Mouse (Mus musculus) CH12.LX (cell line): Measurements from ENCODE around the gene Ap1g1. TPM values are rescaled to one million over a fixed set of nuclear protein-coding genes. Genes with fewer than 3 reads are reported as not detected.

ENCODE experiments used
- DNase-seq: peaks from one replicate; pipeline ENCODE4 v3.0.0-alpha.2; 2013; ENCODE audit errors: extremely low read depth
- H3K27ac ChIP-seq: 2 replicates; pipeline ENCODE4 v1.5.1; 2012; ENCODE audit warnings: low read depth, mild to moderate bottlenecking, control low read depth, moderate library complexity; ENCODE audit not compliant: insufficient read depth
- H3K27me3 ChIP-seq: replicated peaks from 2 replicates; pipeline ENCODE3; 2012; ENCODE audit warnings: inconsistent platforms
- H3K36me3 ChIP-seq, 2 experiments: replicated peaks in 1 of 2; 2 replicates each; pipeline versions ENCODE3 to v1.6.1; 2012; ENCODE audit warnings: inconsistent platforms in 1 of 2, low read length in 1 of 2, mild to moderate bottlenecking in 1 of 2, mixed read lengths in 1 of 2, moderate library complexity in 1 of 2; ENCODE audit not compliant: control insufficient read depth in 1 of 2, insufficient read depth in 1 of 2
- H3K4me1 ChIP-seq, 2 experiments: 2 replicates each; pipeline ENCODE4 v1.6.1; 2012; ENCODE audit warnings: inconsistent platforms in 1 of 2, moderate library complexity in 1 of 2; ENCODE audit not compliant: insufficient read depth in 2 of 2, control insufficient read depth in 1 of 2
- H3K4me2 ChIP-seq: 2 replicates; pipeline ENCODE4 v1.6.1; 2012; ENCODE audit warnings: low read depth, mild to moderate bottlenecking, control low read depth; ENCODE audit not compliant: poor library complexity, insufficient read depth, severe bottlenecking
- H3K4me3 ChIP-seq, 3 experiments: fragments of 150-350 bp in 1 of 3; sonication (generic) in 1 of 3; replicated peaks in 1 of 3; 2 replicates each; pipeline versions ENCODE3 to v1.5.1; 2011 to 2012; ENCODE audit warnings: low read depth in 2 of 3, low read length in 2 of 3, mild to moderate bottlenecking in 2 of 3, moderate library complexity in 2 of 3, control low read depth in 1 of 3, improper control_type of control experiment in 1 of 3, inconsistent platforms in 1 of 3, mixed read lengths in 1 of 3; ENCODE audit not compliant: poor library complexity in 1 of 3
- H3K79me2 ChIP-seq: replicated peaks from 2 replicates; pipeline ENCODE4 v1.6.1; 2012; ENCODE audit warnings: mild to moderate bottlenecking, moderate library complexity; ENCODE audit not compliant: control insufficient read depth, poor library complexity, insufficient read depth, severe bottlenecking; ENCODE audit errors: extremely low read depth
- H3K9ac ChIP-seq: 2 replicates; pipeline ENCODE4 v1.6.1; 2012; ENCODE audit warnings: low read depth, mild to moderate bottlenecking, control low read depth, moderate library complexity; ENCODE audit not compliant: insufficient read depth
- H3K9me3 ChIP-seq: replicated peaks from 2 replicates; pipeline ENCODE3; 2012; ENCODE audit warnings: low read length, inconsistent platforms, mixed read lengths
- CHD2 ChIP-seq: IDR thresholded peaks from 2 replicates; pipeline ENCODE4 v1.6.1; 2011; ENCODE audit warnings: low read length, improper control_type of control experiment
- E2F4 ChIP-seq: IDR thresholded peaks from 2 replicates; pipeline ENCODE4 v1.6.1; 2011; ENCODE audit warnings: low read depth, low read length, improper control_type of control experiment; ENCODE audit not compliant: insufficient replicate concordance
- EP300 ChIP-seq: IDR thresholded peaks from 2 replicates; pipeline ENCODE4 v1.6.1; 2011; ENCODE audit warnings: low read length, improper control_type of control experiment
- ETS1 ChIP-seq: conservative IDR thresholded peaks from 2 replicates; pipeline ENCODE4 v1.6.1; 2012; ENCODE audit warnings: low read depth, mild to moderate bottlenecking, inconsistent platforms, low read length, improper control_type of control experiment, moderate library complexity
- GABPA ChIP-seq: IDR thresholded peaks from 2 replicates; pipeline ENCODE4 v1.6.1; 2012; ENCODE audit warnings: low read depth, low read length, improper control_type of control experiment, inconsistent platforms; ENCODE audit not compliant: insufficient replicate concordance
- HCFC1 ChIP-seq: IDR thresholded peaks from 2 replicates; pipeline ENCODE4 v1.6.1; 2012; ENCODE audit warnings: low read depth, mild to moderate bottlenecking, inconsistent platforms, low read length, improper control_type of control experiment
- IRF4 ChIP-seq: IDR thresholded peaks from 2 replicates; pipeline ENCODE4 v1.6.1; 2014; ENCODE audit warnings: low read depth, mild to moderate bottlenecking, inconsistent platforms, low read length, improper control_type of control experiment
- JUN ChIP-seq: IDR thresholded peaks from 2 replicates; pipeline ENCODE4 v1.6.1; 2011; ENCODE audit warnings: low read depth, mild to moderate bottlenecking, low read length, improper control_type of control experiment, moderate library complexity; ENCODE audit not compliant: insufficient read depth
- KAT2A ChIP-seq: IDR thresholded peaks from 2 replicates; pipeline ENCODE4 v1.6.1; 2012; ENCODE audit warnings: low read length, improper control_type of control experiment, inconsistent platforms; ENCODE audit not compliant: insufficient replicate concordance
- MAZ ChIP-seq: IDR thresholded peaks from 2 replicates; pipeline ENCODE4 v1.6.1; 2012; ENCODE audit warnings: low read depth, mild to moderate bottlenecking, inconsistent platforms, low read length, improper control_type of control experiment, moderate library complexity
- MXI1 ChIP-seq: IDR thresholded peaks from 2 replicates; pipeline ENCODE4 v1.6.1; 2011; ENCODE audit warnings: mild to moderate bottlenecking, low read depth, low read length, improper control_type of control experiment
- MYC ChIP-seq: IDR thresholded peaks from 2 replicates; pipeline ENCODE4 v1.6.1; 2011; ENCODE audit warnings: low read depth, mild to moderate bottlenecking, improper control_type of control experiment, low read length
- NELFE ChIP-seq: IDR thresholded peaks from 2 replicates; pipeline ENCODE4 v1.6.1; 2011; ENCODE audit warnings: low read depth, low read length, improper control_type of control experiment
- NRF1 ChIP-seq: IDR thresholded peaks from 2 replicates; pipeline ENCODE4 v1.6.1; 2014; ENCODE audit warnings: low read depth, mild to moderate bottlenecking, inconsistent platforms, low read length, improper control_type of control experiment, moderate library complexity
- POLR2A ChIP-seq: IDR thresholded peaks from 2 replicates; pipeline ENCODE4 v1.6.1; 2011; ENCODE audit warnings: low read depth, mild to moderate bottlenecking, improper control_type of control experiment, low read length
- SIN3A ChIP-seq: IDR thresholded peaks from 2 replicates; pipeline ENCODE4 v1.6.1; 2012; ENCODE audit warnings: low read length, improper control_type of control experiment, inconsistent platforms
- SMC3 ChIP-seq: IDR thresholded peaks from 2 replicates; pipeline ENCODE4 v1.6.1; 2011; ENCODE audit warnings: low read depth, low read length, improper control_type of control experiment
- TCF12 ChIP-seq: IDR thresholded peaks from 2 replicates; pipeline ENCODE4 v1.6.1; 2014; ENCODE audit warnings: low read depth, mild to moderate bottlenecking, inconsistent platforms, low read length, improper control_type of control experiment
- UBTF ChIP-seq: IDR thresholded peaks from 2 replicates; pipeline ENCODE4 v1.6.1; 2012; ENCODE audit warnings: low read depth, mild to moderate bottlenecking, inconsistent platforms, low read length, improper control_type of control experiment, moderate library complexity
- USF1 ChIP-seq: IDR thresholded peaks from 2 replicates; pipeline ENCODE4 v1.6.1; 2014; ENCODE audit warnings: low read depth, mild to moderate bottlenecking, inconsistent platforms, low read length, improper control_type of control experiment
- ZC3H11A ChIP-seq: IDR thresholded peaks from 2 replicates; pipeline ENCODE4 v1.6.1; 2012; ENCODE audit warnings: low read depth, mild to moderate bottlenecking, inconsistent platforms, low read length, improper control_type of control experiment
- ZKSCAN1 ChIP-seq: IDR thresholded peaks from 2 replicates; pipeline ENCODE4 v1.6.1; 2012; ENCODE audit warnings: low read depth, inconsistent platforms, low read length, improper control_type of control experiment, borderline replicate concordance
- ZNF384 ChIP-seq: IDR thresholded peaks from 2 replicates; pipeline ENCODE4 v1.6.1; 2012; ENCODE audit warnings: low read depth, low read length, improper control_type of control experiment, inconsistent platforms
- dilution Hi-C: fragments of 300-500 bp; cut with MboI; formaldehyde crosslinking; loops from 2 replicates; pipeline ENCODE4 v1.14.3; 2020; ENCODE audit warnings: low sequenced_read_pairs; ENCODE audit not compliant: extremely low pct_unique_long_range_greater_than_20kb, extremely low pct_ligation_motif_present
- in situ Hi-C: fragments of 300-500 bp; cut with MboI; formaldehyde crosslinking; loops from 3 replicates; pipeline ENCODE4 v1.14.3; 2019; ENCODE audit warnings: low sequenced_read_pairs, low pct_ligation_motif_present, low pct_unique_long_range_greater_than_20kb, mixed read lengths
- polyA plus RNA-seq: library from polyadenylated mRNA; unstranded; fragments of >175 nt; gene quantifications from 2 replicates; pipeline ENCODE4 v1.2.1, GENCODE M21; 2012; ENCODE audit warnings: low read depth; ENCODE audit not compliant: insufficient read length
- total RNA-seq, 2 experiments: library from RNA; depleted of rRNA; stranded (reverse); fragments of 300-350 nt in 1 of 2; fragments of >200 nt in 1 of 2; gene quantifications; 2 replicates each; pipeline ENCODE4 v1.2.3; 2012 to 2014

The Ap1g1 gene
- total and polyA plus RNA-seq, 3 experiments: 29.5 to 60.4 (median 40.8) TPM

DNA sequence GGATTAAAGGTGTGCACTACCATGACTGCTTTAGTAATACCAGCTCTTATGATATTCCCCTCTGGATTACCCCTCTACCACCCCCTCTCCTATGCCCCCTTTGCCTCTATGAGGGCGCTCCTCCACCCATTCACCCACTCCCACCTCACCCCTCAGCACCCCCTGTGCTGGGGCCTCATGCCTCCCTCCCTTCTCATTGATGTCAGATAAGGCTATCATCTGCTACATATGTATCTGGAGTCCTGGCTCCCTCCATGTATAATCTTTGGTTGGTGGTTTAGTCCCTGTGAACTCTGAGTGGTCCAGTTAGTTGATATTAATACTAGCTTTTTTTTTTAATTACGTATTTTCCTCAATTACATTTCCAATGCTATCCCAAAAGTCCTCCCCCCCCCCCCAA is 61.5 kb downstream of the Ap1g1 start:
- Histone ChIP-seq H3K9ac (no peak overlapping the region), H3K79me2 (no peaks in the 10 kb centered on the region), H3K4me3 (no peak overlapping the region), H3K4me1 (no peaks in the 10 kb centered on the region), H3K27ac (no peak overlapping the region), H3K27me3 (no peaks in the 10 kb centered on the region), H3K9me3 (no peaks in the 10 kb centered on the region), H3K4me2 (no peak overlapping the region), H3K36me3 (peaks cover 36 to 67% of the 10 kb centered on the region in 2 experiments)
- TF ChIP-seq JUN (no peak), NELFE (no peak), HCFC1 (no peak), EP300 (no peak), ZNF384 (no peak), KAT2A (no peak), ZC3H11A (no peak), ETS1 (no peak), E2F4 (no peak), GABPA (no peak), MXI1 (no peak), SMC3 (no peak)
- dilution Hi-C loops: no loop called here
- in situ Hi-C loops: no loop called here
- no peak for DNase-seq

- in situ Hi-C loops: no loop called here
- TF ChIP-seq UBTF (no peak), MAZ (no peak), SIN3A (no peak), ZKSCAN1 (no peak), ETS1 (no peak), USF1 (no peak), JUN (no peak), NELFE (no peak), MYC (no peak), E2F4 (no peak), POLR2A (no peak), GABPA (no peak), CHD2 (no peak), NRF1 (no peak), IRF4 (no peak), TCF12 (no peak)
- no peak overlapping the region for H3K4me3 ChIP-seq
- no peaks in the 10 kb centered on the region for H3K4me1 ChIP-seq
- H3K27me3 ChIP-seq: no peaks in the 10 kb centered on the region
- no peaks in the 10 kb centered on the region for H3K9me3 ChIP-seq
- no peaks in the 10 kb centered on the region for H3K79me2 ChIP-seq
- no peak for DNase-seq
- H3K4me2 ChIP-seq: no peak overlapping the region
- peaks cover 35 to 73% of the 10 kb centered on the region in 2 experiments for H3K36me3 ChIP-seq
- H3K27ac ChIP-seq: no peak overlapping the region
- H3K9ac ChIP-seq: no peak overlapping the region
- dilution Hi-C loops: no loop called here
Observed at GRCm38 (mm10) chr8:109842468-109842867, 64.1 kb downstream of the Ap1g1 start.
